Mouse (Mus musculus): ENCODE results near the gene 4930544D05Rik.
"Not testable (repeated sequence)": the region's sequence is repeated elsewhere in the genome, so short reads cannot be mapped to it uniquely, and the experiment has no call there.

The 4930544D05Rik gene

DNA sequence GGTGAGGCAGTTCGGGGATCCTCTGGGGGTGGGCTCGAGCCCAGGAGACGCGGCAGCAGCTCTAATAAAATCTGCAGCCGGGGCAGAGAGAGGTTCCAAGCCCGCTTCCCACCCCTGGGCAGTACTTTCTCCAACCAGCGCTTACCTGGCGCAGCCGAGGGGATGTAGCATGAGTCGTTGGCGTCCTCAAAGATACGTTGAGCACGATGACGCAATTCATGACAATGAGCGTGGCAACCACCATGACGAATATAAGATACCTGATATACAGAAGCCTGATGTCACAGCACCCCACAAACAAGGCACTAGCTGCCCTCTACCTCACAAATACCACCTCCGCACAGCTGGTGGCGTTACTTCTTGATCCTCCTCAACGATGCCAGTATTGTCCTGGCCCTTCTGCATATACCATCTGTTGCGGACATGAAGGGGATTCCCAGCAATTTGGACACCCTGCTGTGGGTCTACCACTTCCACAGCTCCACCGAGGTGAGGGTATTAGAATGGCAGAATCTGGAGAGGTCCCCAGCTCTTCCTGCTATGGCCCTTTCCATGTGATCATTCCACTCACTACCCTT is at the start of gene 4930544D05Rik:
TSS of gene 4930544D05Rik (plus strand) at position 333 of the 578 bp plus-strand sequence.
- DNase-seq: no peak

DNA sequence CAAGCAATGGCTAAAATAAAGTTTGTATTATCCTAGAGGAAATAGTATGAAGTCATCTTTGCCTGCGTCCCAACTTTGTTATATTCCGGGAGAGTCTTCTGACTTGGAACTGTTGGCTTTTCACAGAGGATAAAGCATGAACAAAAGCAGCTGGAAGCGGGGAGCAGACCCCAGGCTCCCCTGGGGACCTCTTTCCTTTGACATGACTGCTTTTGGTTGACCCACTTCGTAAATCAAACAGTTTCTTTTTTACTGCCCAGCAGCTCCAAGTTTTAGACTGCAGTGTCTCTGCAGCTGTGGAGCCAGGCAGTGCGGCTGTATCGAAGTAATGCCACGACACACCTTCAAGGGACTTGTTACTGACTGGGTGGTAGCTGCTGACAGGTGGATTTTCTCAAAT is 49.1 kb upstream of the 4930544D05Rik start:
- DNase-seq: no peak

DNA sequence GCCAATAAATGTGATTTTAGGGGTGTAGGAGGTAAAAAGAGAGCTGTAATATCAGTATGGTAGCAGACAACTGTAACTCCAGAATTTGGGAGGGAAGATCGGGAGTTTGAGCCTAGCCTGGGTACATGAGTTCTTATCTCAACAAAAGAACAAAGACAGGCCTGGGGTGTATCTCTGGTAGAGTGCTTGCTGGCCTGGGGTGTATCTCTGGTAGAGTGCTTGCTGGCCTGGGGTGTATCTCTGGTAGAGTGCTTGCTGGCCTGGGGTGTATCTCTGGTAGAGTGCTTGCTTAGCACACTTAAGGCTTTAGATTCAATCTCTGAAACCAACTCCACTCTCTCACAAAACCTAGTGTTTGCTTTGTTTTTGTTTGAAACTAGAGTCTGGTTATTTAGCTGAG is 45.0 kb upstream of the 4930544D05Rik start:
- not testable (repeated sequence) for DNase-seq

DNA sequence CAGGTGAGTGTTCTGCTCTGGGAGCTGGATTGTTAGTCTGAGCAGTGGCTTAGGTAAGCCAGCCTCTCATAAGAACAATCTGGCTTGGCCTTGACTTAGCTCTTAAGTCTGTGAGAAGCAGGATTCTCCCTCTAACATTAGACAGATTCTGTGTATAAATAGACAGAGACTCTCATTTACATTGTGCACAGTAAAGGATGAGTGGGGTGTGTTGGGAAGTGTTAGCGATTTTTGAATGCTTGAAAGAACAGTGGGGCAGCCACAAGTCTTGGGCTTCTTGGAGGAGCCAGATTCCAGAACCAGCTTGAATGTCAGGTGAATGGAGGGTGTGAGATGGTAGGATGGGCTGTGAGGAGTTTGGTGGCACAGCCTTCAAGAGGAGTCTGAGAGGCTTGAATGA is 44.0 kb upstream of the 4930544D05Rik start:
- no peak for DNase-seq

DNA sequence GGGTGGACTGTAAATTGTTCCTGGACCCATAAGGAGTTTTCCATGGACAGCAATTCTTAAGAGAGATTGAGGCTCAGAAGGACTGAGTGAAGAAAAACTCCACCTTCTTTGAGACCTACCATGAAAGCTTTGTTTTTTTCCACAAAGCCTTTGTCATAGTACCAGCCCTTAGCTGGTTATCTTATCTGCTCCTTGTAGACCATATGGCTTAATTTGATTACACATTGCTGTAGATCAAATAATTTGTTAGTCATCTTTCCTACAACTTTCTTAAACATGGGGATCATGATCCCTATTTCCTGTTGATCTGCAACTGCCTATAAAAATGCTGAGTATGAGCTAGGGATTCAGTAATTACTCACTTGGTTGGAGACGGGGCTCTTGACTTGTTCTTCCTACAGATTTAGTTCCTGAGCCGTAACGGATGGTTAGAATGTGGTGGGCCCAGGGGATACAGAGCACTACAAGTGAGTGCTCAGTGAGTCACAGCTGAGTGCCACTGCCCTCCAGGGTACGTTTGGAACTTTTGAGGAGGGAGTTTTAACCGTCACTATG is 43.2 kb upstream of the 4930544D05Rik start:
- DNase-seq: no peak

DNA sequence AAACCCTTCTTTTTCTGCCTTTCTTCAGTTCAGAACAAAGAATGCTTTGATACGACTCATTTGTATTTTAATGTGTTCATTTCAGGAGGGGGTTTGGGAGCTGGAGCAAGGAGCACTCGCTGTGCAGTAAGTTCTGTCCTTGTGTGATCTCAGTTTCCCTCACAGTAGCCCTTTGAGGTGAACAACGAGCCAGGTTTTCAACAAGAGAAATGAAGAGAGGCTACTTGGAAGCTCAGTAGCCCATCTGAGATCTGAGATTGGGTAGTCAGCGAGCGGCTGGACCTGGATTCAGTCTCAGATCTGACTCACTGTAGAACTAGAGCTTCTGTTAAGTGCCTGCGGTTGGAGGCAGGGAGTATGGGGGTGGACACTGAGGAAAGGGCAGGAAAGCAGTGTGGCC is 41.8 kb upstream of the 4930544D05Rik start:
- no peak for DNase-seq

DNA sequence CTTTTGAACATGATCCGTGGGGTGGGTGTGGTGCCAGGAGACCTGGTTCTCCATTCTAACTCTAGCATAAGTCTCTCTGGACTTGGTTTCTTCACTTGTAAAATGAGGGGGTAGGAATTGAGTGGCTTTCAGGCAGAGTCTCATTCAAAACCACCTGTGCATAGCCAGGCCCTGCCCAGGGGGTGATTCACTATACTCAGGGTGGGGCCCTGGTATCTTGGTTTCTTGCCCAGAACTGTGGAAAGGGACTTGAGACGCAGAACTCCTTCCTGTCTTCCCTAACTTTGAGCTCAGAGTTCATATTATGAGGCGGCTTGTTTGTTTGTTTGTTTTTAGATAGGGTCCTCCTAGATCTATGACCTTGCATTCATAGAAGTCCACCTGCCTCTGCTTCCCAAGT is 38.4 kb upstream of the 4930544D05Rik start:
- DNase-seq: no peak

DNA sequence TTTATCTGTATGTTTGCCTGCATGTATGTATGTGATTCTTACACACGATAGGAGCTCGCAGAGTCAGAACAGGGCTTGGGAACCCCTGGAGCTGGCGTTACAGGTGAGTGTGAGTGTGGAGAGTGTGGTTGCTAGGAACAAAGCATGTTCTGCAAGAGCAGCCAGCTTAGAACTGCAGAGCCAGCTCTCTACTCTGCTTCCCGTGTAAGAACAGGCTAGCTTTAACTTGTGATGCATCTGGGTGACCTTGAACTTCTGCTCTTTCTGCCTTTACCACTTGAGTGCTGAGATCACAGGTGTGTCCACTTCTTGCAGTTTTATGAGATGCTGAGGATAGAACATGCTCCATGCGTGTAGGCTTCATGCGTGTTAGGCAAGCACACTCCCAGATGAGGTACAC is 36.7 kb upstream of the 4930544D05Rik start:
- no peak for DNase-seq

DNA sequence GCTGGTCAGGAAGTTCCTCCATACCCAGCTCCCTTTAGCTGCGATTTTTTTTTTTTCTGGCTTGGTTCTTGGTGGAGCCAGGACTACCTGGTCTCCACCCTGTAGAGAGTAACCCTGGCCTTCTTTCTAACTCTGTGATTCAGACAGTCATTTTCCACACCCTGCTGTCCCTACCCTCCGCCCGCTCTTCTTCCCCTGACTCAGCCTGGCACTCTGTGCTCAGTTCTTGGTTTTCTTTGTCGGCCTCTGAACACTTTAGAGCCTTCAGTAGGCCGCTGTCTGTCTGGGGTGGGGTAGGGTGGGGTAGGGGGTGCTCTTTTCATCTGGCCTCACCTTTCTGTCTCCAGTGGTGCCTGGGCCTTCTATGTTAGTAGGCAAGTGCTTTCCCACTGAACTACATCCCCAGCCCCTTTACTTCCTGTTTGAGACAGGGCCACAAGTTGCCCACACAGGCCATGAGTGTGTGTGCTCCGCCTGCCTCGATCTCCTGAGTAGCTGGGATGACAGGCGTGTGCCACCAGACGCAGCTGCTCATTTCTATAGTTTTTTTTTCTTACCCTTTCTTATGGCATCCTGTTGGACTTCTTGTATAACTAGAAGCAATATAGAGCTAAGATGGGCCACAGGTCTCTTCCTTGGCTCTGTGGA is 35.8 kb upstream of the 4930544D05Rik start:
- no peak for DNase-seq

DNA sequence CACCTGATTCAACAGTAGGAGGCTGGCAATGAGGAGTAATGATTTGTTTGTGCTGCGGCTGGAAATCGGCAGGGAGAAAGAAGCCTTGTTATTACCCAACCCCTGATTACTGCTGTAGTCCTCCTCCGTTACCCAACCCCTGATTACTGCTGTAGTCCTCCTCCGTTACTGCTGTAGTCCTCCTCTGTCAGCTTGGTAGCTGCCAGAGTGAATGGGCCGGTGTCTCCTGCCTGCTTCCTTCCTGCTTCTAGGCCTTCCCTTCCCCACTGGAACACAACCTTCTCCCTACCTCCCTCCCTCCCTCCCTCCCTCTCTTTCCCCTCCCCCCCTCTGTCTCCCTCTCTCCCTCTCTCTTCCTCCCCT is 35.3 kb upstream of the 4930544D05Rik start:
- DNase-seq: no peak

DNA sequence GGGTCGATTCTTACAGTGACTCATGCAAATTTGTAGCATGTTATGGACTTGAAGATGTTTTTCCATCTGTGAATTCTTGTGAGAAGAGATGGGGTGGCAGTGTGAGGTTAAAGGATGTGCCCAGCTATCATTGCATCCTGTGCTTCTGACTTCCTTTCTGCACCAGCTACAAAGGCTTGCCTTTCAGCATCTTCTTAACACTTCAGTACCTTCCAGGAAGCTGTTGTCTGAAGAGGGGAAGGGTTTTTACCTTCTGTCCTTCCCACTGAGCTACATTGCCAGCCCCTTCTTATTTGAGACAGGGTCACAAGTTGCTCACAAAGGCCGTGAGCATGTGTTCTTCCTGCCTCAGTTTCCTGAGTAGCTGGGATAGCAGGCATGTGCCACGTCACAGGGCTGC is 34.7 kb upstream of the 4930544D05Rik start:
- DNase-seq: no peak

DNA sequence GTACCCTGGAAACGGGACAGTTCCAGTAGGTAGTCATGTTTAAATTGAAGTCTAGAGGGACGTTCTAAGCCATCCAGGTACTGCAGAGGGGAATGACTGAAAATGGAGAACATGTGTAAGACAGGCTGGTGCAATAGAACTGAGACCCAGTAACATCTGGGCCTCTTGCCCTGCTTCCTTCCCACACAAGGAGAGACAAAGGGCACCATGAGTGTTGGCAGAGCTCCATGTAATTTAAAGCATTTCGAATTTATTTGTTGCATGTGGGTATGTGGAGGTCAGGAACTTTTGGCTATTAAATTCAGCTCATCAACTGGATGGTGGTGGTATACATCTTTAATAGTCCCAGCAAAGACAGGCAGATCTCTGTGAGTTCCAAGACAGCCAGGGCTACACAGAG is 33.5 kb upstream of the 4930544D05Rik start:
- DNase-seq: no peak

DNA sequence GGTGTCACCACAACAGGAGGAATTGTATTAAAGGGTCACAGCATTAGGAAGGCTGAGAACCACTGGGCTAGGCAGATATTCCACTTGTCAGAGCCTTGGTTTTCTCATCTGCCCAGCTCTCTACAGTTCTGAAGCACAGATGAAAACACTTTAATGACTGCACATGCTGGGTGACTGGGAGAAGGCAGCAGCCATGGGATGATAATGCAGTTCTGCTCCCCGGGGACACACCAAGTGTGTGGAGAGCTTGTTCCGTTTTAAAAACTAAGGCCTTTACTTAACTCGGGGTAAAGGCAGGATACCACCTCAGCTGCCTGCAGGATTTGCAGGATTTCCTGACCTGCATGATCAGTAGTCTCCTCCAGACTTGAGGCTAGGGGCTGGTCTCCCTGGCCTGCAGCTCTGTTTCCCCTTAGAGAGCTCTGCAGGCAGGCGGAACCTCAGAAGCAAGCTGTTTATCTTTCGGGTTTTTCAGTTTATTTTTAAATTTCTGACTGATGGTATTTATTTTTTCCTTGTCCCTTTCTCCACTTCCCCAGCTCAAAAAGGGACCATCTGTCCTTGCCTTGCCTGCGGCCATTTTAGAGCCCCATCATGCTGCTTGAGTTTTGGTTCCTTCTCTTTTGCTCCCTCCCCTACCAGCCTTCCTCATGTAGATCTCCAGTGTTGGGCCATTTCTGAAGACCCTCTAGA is 32.5 kb upstream of the 4930544D05Rik start:
- no peak for DNase-seq

DNA sequence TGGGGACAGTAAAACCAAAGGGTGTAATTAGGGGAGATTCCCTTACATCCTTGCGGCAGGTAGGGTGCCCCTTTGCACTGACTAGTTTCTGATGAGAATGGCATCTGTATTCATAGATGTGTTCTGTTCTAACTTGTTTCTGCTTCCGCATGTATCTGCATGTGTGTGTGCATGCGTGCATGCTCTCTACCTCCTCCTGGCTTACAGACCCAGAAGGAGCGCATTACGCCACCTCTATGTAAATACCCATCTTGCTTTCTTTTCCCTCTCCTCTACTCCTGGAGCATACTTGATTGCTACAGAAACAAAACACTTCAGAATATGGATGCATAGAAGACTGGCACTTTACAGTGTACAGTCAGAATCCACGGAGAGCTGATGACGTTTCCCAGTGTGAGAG is 31.9 kb upstream of the 4930544D05Rik start:
- no peak for DNase-seq

DNA sequence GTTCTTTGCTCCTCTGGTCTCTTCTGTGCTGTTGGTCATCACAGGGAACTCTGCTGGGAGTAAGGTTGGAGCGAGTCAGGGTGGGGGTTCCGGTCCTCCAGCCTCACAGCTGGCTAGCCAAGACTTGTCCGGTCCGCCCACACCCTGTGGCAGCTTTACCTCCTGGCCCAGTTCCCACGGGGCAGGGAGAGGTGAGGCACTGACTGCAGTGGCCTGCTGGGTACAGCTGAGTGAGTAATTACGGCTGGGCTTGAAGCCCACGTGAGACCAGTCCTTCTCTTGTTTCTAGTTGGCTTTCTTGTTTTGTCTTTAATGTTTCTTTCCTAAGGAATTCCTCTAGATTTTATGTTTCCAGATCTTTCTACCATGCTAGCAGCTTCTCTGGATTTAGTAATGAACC is 30.2 kb upstream of the 4930544D05Rik start:
- no peak for DNase-seq

DNA sequence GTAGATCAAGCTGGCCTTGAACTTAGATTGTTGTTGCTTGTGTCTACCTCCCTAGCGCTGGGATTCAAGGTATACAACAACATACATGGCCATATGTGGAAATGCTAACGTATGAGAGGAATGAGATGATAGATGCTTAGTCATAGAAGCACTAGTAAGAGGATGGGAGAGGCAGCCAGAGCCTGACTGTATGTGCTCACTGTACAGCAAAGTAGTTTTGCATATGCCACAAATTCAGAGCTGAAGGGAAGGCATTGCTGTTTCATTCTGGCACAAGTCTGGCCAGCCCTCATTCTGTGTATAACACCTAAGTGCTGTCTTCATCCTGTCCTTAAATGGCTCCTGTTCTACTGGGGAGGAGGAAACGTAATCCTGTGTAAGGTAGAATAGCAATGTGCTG is 29.4 kb upstream of the 4930544D05Rik start:
- no peak for DNase-seq

DNA sequence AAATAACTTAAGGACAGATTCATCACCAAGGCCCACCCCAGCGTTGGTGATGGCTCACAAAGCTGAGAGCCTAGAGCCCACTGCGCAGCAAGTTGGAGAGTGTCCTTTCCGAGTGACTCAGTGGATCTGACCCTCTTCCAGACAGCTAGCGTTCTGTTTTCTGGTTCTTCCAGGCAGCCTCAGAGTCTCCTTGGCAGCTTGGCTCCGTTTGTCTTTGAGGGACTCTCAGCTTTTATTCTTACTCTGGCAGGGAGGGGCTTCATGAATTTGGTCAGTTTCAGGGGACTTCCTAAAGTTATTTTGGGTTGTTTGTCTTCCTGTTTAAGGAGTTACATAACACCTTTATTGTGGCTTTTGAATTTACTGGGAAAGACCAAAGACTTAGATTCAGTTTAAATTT is 28.7 kb upstream of the 4930544D05Rik start:
- DNase-seq: no peak

DNA sequence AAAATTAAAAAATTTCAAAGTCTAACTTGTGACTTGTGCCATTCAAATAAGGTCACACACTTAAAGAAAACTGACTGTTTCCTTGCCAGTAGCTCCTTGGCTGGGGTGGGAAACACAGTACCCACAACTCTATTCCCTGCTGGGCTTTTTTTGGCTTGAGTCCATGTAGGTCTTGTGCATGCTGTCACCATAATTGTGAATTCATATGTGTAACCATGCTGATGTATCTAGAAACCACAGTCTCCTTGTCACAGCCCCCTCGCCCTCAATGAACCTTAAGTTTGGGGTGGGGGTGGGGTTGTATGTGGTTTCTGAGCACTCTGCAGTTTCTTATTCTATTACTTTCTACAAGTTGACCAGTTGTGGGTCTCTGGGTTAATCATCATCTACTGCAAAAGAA is 23.9 kb upstream of the 4930544D05Rik start:
- DNase-seq: no peak

DNA sequence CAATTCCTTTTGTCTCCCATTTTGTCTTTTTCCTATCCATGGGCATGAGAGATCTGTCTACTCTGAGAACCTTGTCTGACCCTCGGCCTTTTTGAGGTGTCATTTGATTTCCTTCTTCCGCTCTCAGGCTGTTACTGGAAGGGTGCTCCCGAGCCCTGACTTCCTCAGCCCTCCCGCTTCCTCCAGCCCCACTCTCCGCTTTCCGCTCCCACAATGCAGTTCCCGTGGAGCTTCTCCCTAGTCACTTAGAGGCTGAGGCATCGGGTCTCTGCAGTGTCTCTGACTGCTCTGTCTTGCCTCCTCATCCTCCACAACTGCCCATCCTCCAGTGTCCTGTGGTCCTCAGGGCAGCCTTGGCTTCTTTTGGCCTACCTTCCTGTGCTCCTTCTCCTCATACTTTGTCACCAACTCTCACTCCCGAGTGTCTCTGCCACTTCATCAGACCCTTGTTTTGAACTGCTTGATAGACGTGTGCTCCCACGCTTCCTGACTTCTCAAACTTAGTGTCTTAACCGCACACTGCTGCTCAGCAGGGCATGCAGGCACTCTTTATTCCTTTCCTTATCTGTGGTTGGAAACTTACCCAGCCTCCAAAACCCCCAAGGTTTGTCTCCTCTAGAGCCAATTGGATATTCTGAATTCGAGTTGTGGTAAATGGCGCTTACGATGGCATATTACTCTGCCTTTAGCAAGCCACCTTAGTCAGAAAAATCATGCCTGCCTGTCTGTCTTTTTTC is 21.2 kb upstream of the 4930544D05Rik start:
- no peak for DNase-seq

DNA sequence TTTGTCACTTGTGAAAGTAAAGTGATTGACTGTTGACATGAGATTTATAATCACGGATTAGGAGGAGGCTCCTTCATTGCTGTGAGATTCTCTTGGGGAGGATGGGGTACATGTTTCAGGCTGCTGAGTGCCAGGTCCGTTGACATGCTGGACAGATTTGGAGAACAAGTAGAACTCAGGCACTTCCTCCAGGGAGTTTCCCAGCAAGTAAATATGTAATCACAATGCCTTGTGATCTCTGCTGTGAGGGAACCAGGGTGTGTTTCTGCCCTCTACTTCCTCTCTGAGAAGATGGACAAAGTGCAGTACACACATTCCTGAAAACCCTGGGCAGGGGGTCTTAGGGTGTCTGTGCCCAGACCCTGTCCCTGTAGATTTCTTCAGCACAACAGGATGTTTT is 20.0 kb upstream of the 4930544D05Rik start:
- DNase-seq: no peak

DNA sequence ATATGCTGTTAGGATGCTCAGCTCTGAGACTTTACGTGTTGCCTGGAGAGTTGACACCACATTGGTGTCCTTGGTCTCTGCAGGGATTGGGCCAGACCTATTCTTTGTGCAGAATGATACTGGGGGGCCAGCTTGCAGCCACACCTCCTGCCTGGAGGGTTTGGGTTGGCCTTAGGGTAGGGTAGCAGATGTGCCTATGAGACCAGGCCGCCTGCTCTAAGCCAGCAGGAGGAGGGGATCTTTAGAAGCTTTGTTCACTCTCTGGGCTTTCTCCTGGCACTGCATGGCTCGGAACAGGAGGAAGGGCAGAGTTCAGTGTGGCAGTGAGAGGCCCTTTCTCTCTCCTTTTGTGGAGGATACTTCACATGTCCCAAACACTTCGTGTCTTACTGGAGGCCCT is 19.6 kb upstream of the 4930544D05Rik start:
- DNase-seq: no peak

DNA sequence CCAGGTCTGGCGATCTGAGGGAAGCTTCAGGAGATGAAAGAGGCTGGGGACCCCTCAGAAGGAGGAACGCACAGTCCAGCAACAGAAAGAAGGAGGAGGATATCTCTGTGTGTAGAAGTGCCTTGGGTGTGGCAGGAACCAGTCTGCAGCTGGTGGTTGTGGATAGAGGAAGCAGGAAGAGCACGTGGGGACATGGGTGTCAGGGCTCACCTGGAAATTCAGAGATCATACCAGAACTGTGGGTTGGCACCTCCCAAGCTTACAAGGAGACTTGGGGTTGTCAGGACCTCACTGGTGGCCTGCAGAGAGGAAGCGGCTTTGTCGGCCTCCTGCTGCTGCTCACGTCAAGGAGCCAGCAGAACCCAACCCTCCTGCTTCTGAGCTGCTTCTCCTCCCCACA is 18.3 kb upstream of the 4930544D05Rik start:
- no peak for DNase-seq

DNA sequence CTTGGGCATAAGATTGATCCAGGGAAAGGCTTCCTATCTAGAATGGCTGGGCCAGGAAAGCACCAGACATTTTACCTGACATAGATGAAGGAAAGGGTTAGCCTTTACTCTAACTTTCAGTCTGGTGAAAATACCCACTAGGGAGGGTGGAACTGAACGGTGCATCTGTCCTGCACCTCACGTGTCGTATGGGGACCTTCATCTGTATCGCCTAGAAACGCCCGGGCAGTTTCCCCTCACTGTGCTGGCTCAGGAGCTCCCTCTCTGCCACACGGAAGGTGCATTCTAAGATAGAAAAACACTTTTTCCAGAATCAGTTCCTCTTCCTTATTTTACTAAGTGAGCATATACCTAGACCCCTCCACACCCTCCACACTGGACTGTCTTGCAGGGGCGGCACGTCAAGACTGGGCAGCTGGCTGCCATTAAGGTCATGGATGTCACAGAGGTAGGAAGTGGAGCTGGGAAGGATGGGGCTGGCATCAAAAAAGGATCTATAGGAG is 17.1 kb upstream of the 4930544D05Rik start:
- DNase-seq: no peak
